Mouse (Mus musculus): ENCODE measurements around the gene Zfp36. TPM values are rescaled to one million over a fixed set of nuclear protein-coding genes. Genes with fewer than 3 reads are reported as not detected.
A peak's percentile ranks its signal among the peaks of the same experiment; 100 is the strongest.

Zfp36 gene
- polyA plus RNA-seq, 1 experiment from 2014 or later, result 5.1 TPM

GRCm38 (mm10) chr7:28362441-28363060 is 17.5 kb downstream of the Zfp36 start:
- Histone ChIP-seq H3K9me3 (ENCODE audit: control insufficient read depth, low read length) (no peaks in the 10 kb centered on the region), H3K4me1 (ENCODE audit: control insufficient read depth, insufficient read depth, low read length) (no peaks in the 10 kb centered on the region; the same call in 1 of the 2 replicates), H3K36me3 (ENCODE audit: control insufficient read depth, insufficient read depth, low read length) (peaks cover 53% of the 10 kb centered on the region), H3K4me2 (ENCODE audit: low read depth) (no peak overlapping the region), H3K27me3 (ENCODE audit: control insufficient read depth, insufficient read depth, low read length) (no peaks in the 10 kb centered on the region), H3K9ac (ENCODE audit: low read length) (no peak overlapping the region), H3K4me3 (ENCODE audit: low read depth, low read length) (no peak overlapping the region), H3K27ac (ENCODE audit: low read depth, low read length) (no peak overlapping the region)
- DNase-seq (ENCODE audit: low spot score) (no peak), ATAC-seq (ENCODE audit: insufficient read depth, low FRiP score, low TSS enrichment) (no peak)
- 88% methylated on average over 16 of the region's 16 CpGs for WGBS

GRCm38 (mm10) chr7:28361647-28362341 is 18.3 kb downstream of the Zfp36 start:
- Histone ChIP-seq H3K36me3 (ENCODE audit: control insufficient read depth, insufficient read depth, low read length) (peaks cover 46% of the 10 kb centered on the region), H3K27ac (ENCODE audit: low read depth, low read length) (no peak overlapping the region), H3K27me3 (ENCODE audit: control insufficient read depth, insufficient read depth, low read length) (no peaks in the 10 kb centered on the region), H3K4me2 (ENCODE audit: low read depth) (no peak overlapping the region), H3K4me1 (ENCODE audit: control insufficient read depth, insufficient read depth, low read length) (no peaks in the 10 kb centered on the region; the same call in 1 of the 2 replicates), H3K4me3 (ENCODE audit: low read depth, low read length) (no peak overlapping the region), H3K9me3 (ENCODE audit: control insufficient read depth, low read length) (no peaks in the 10 kb centered on the region), H3K9ac (ENCODE audit: low read length) (no peak overlapping the region)
- no peak for ATAC-seq (ENCODE audit: insufficient read depth, low FRiP score, low TSS enrichment)
- 97% methylated on average over 20 of the region's 20 CpGs for WGBS
- DNase-seq (ENCODE audit: low spot score), result no peak

GRCm38 (mm10) chr7:28360291-28360690 is 19.8 kb downstream of the Zfp36 start:
- WGBS, result 93% methylated on average over 6 of the region's 6 CpGs
- Histone ChIP-seq H3K4me2 (ENCODE audit: low read depth) (no peak overlapping the region), H3K4me3 (ENCODE audit: low read depth, low read length) (no peak overlapping the region), H3K36me3 (ENCODE audit: control insufficient read depth, insufficient read depth, low read length) (peaks cover 41% of the 10 kb centered on the region), H3K27me3 (ENCODE audit: control insufficient read depth, insufficient read depth, low read length) (no peaks in the 10 kb centered on the region), H3K9ac (ENCODE audit: low read length) (no peak overlapping the region), H3K4me1 (ENCODE audit: control insufficient read depth, insufficient read depth, low read length) (no peaks in the 10 kb centered on the region; the same call in 1 of the 2 replicates), H3K9me3 (ENCODE audit: control insufficient read depth, low read length) (no peaks in the 10 kb centered on the region), H3K27ac (ENCODE audit: low read depth, low read length) (no peak overlapping the region)
- DNase-seq (ENCODE audit: low spot score) (no peak), ATAC-seq (ENCODE audit: insufficient read depth, low FRiP score, low TSS enrichment) (no peak)

- DNase-seq (ENCODE audit: low spot score) (no peak), ATAC-seq (ENCODE audit: insufficient read depth, low FRiP score, low TSS enrichment) (no peak)
- H3K9me3 ChIP-seq (ENCODE audit: control insufficient read depth, low read length), result no peaks in the 10 kb centered on the region
- H3K4me3 ChIP-seq (ENCODE audit: low read depth, low read length), result no peak overlapping the region
- WGBS, result 94% methylated on average over 10 of the region's 10 CpGs
- peaks cover 38% of the 10 kb centered on the region for H3K36me3 ChIP-seq (ENCODE audit: control insufficient read depth, insufficient read depth, low read length)
- no peaks in the 10 kb centered on the region for H3K27me3 ChIP-seq (ENCODE audit: control insufficient read depth, insufficient read depth, low read length)
- no peaks in the 10 kb centered on the region; the same call in 1 of the 2 replicates for H3K4me1 ChIP-seq (ENCODE audit: control insufficient read depth, insufficient read depth, low read length)
- H3K9ac ChIP-seq (ENCODE audit: low read length), result no peak overlapping the region
- H3K27ac ChIP-seq (ENCODE audit: low read depth, low read length), result no peak overlapping the region
- no peak overlapping the region for H3K4me2 ChIP-seq (ENCODE audit: low read depth)
Measured at GRCm38 (mm10) chr7:28359854-28360253, 20.2 kb downstream of the Zfp36 start.

GRCm38 (mm10) chr7:28358431-28358830 is 21.6 kb downstream of the Zfp36 start:
- 75% methylated on average over 7 of the region's 7 CpGs for WGBS
- no peaks in the 10 kb centered on the region; the same call in 1 of the 2 replicates for H3K4me1 ChIP-seq (ENCODE audit: control insufficient read depth, insufficient read depth, low read length)
- H3K4me2 ChIP-seq (ENCODE audit: low read depth), result no peak overlapping the region
- no peak for ATAC-seq (ENCODE audit: insufficient read depth, low FRiP score, low TSS enrichment)
- peaks cover 36% of the 10 kb centered on the region for H3K36me3 ChIP-seq (ENCODE audit: control insufficient read depth, insufficient read depth, low read length)
- H3K9ac ChIP-seq (ENCODE audit: low read length), result no peak overlapping the region
- no peak overlapping the region for H3K27ac ChIP-seq (ENCODE audit: low read depth, low read length)
- H3K9me3 ChIP-seq (ENCODE audit: control insufficient read depth, low read length), result no peaks in the 10 kb centered on the region
- DNase-seq (ENCODE audit: low spot score), result no peak
- H3K27me3 ChIP-seq (ENCODE audit: control insufficient read depth, insufficient read depth, low read length), result no peaks in the 10 kb centered on the region
- no peak overlapping the region for H3K4me3 ChIP-seq (ENCODE audit: low read depth, low read length)

- Histone ChIP-seq H3K27me3 (ENCODE audit: control insufficient read depth, insufficient read depth, low read length) (no peaks in the 10 kb centered on the region), H3K4me3 (ENCODE audit: low read depth, low read length) (no peak overlapping the region), H3K4me1 (ENCODE audit: control insufficient read depth, insufficient read depth, low read length) (no peaks in the 10 kb centered on the region; the same call in 1 of the 2 replicates), H3K27ac (ENCODE audit: low read depth, low read length) (no peak overlapping the region), H3K4me2 (ENCODE audit: low read depth) (no peak overlapping the region), H3K36me3 (ENCODE audit: control insufficient read depth, insufficient read depth, low read length) (peaks cover 39% of the 10 kb centered on the region), H3K9me3 (ENCODE audit: control insufficient read depth, low read length) (no peaks in the 10 kb centered on the region), H3K9ac (ENCODE audit: low read length) (peak overlapping the region; percentile 18; the same call in 1 of the 2 replicates)
- DNase-seq (ENCODE audit: low spot score), result no peak
- ATAC-seq (ENCODE audit: insufficient read depth, low FRiP score, low TSS enrichment), result no peak
- WGBS, result 23% methylated on average over 5 of the region's 5 CpGs
Measured at GRCm38 (mm10) chr7:28357984-28358383, 22.1 kb downstream of the Zfp36 start.

GRCm38 (mm10) chr7:28356981-28357380 is 23.1 kb downstream of the Zfp36 start:
- Histone ChIP-seq H3K4me3 (ENCODE audit: low read depth, low read length) (no peak overlapping the region), H3K4me1 (ENCODE audit: control insufficient read depth, insufficient read depth, low read length) (no peaks in the 10 kb centered on the region; the same call in 1 of the 2 replicates), H3K27ac (ENCODE audit: low read depth, low read length) (peak overlapping the region; percentile 53; the same call in 1 of the 2 replicates), H3K27me3 (ENCODE audit: control insufficient read depth, insufficient read depth, low read length) (no peaks in the 10 kb centered on the region), H3K9me3 (ENCODE audit: control insufficient read depth, low read length) (no peaks in the 10 kb centered on the region), H3K36me3 (ENCODE audit: control insufficient read depth, insufficient read depth, low read length) (peaks cover 31% of the 10 kb centered on the region), H3K9ac (ENCODE audit: low read length) (no peak overlapping the region), H3K4me2 (ENCODE audit: low read depth) (no peak overlapping the region)
- DNase-seq (ENCODE audit: low spot score), result peak; percentile 64
- 4% methylated on average over 5 of the region's 5 CpGs for WGBS
- no peak for ATAC-seq (ENCODE audit: insufficient read depth, low FRiP score, low TSS enrichment)

GRCm38 (mm10) chr7:28355221-28355620 is 24.8 kb downstream of the Zfp36 start:
- 90% methylated on average over 3 of the region's 3 CpGs for WGBS
- H3K4me3 ChIP-seq (ENCODE audit: low read depth, low read length), result no peak overlapping the region

GRCm38 (mm10) chr7:28354596-28354995 is 25.5 kb downstream of the Zfp36 start:
- Histone ChIP-seq H3K27ac (ENCODE audit: low read depth, low read length) (no peak overlapping the region), H3K4me1 (ENCODE audit: control insufficient read depth, insufficient read depth, low read length) (peaks cover 8% of the 10 kb centered on the region), H3K9ac (ENCODE audit: low read length) (no peak overlapping the region), H3K9me3 (ENCODE audit: control insufficient read depth, low read length) (no peaks in the 10 kb centered on the region), H3K4me2 (ENCODE audit: low read depth) (no peak overlapping the region), H3K27me3 (ENCODE audit: control insufficient read depth, insufficient read depth, low read length) (no peaks in the 10 kb centered on the region), H3K4me3 (ENCODE audit: low read depth, low read length) (no peak overlapping the region), H3K36me3 (ENCODE audit: control insufficient read depth, insufficient read depth, low read length) (peaks cover 15% of the 10 kb centered on the region)
- DNase-seq (ENCODE audit: low spot score) (no peak), ATAC-seq (ENCODE audit: insufficient read depth, low FRiP score, low TSS enrichment) (no peak)
- WGBS, result 88% methylated on average over 3 of the region's 3 CpGs

More at GRCm38 (mm10) chr7:28355221-28355620, 24.8 kb downstream of the Zfp36 start:
- ATAC-seq (ENCODE audit: insufficient read depth, low FRiP score, low TSS enrichment) (no peak), DNase-seq (ENCODE audit: low spot score) (no peak)
- no peak overlapping the region for H3K4me2 ChIP-seq (ENCODE audit: low read depth)
- H3K4me1 ChIP-seq (ENCODE audit: control insufficient read depth, insufficient read depth, low read length), result peaks cover 5% of the 10 kb centered on the region
- H3K9me3 ChIP-seq (ENCODE audit: control insufficient read depth, low read length), result no peaks in the 10 kb centered on the region
- peaks cover 21% of the 10 kb centered on the region for H3K36me3 ChIP-seq (ENCODE audit: control insufficient read depth, insufficient read depth, low read length)
- no peaks in the 10 kb centered on the region for H3K27me3 ChIP-seq (ENCODE audit: control insufficient read depth, insufficient read depth, low read length)
- no peak overlapping the region for H3K27ac ChIP-seq (ENCODE audit: low read depth, low read length)
- H3K9ac ChIP-seq (ENCODE audit: low read length), result no peak overlapping the region
